Mouse (Mus musculus): ENCODE results near the gene Elmo3. TPM values are rescaled to one million over a fixed set of nuclear protein-coding genes. Genes with fewer than 3 reads are reported as not detected.

Elmo3 gene
- polyA plus RNA-seq, 1 experiment from 2014 or later: 18.9 TPM

DNA sequence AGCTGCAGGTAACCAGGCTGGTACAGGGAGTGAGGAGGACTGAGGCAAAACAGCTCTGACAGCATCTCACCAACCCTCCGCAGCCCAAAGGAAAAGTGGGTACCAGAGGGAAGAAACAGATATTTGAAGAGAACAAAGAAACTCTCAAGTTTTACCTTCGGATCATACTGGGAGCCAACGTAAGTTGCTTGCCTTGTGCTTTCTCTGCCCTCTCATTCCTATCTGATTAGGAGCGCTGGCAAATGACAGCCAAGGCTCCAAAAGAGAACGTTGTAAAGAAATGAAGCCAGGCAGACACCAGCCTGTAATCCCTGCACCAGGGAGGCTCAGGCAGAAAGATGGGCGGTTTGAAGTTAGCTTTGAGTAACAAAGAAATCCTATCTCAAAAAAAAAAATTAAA lies 21.6 kb downstream of the Elmo3 start:
- no peaks in the 10 kb centered on the region for H3K9me3 ChIP-seq (replicated peaks; ENCODE audit: control insufficient read depth, low read length)
- ATAC-seq (ENCODE audit: insufficient read depth, low FRiP score): no peak
- H3K27ac ChIP-seq (ENCODE audit: low read length): peak overlapping the region; percentile 92; the same call in 1 of the 2 replicates
- WGBS: 25% methylated on average over 6 of the region's 6 CpGs
- peaks cover 30% of the 10 kb centered on the region for H3K36me3 ChIP-seq (ENCODE audit: control insufficient read depth, insufficient read depth, low read length)
- peaks cover 17% of the 10 kb centered on the region for H3K4me1 ChIP-seq (ENCODE audit: control insufficient read depth, insufficient read depth, low read length)
- H3K4me3 ChIP-seq (replicated peaks; ENCODE audit: low read length): peak overlapping the region; percentile 92
- H3K4me2 ChIP-seq (ENCODE audit: low read depth, low read length): peak overlapping the region; percentile 88
- H3K27me3 ChIP-seq (ENCODE audit: control insufficient read depth, insufficient read depth, low read length): no peaks in the 10 kb centered on the region
- H3K9ac ChIP-seq (ENCODE audit: low read length): peak overlapping the region; percentile 94

DNA sequence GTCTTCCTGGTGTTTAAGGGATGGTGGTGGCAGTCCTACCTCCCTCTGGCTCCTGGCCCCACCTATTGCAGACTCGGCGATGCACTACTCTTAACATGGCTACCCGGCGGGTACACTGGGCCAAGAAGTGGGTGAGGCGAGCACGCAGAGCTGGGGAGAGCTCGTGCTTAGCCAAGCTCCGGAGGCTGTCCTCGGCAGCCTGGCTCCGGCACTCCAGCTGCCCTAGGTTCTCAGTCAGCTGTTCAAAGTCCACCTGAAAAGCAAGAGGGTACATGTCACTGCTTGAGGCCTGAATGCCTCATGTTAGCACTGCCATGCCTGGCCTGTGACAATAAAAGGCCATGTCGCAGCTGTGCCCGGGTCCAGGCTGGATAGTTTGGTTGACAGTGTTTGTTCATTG lies 24.9 kb downstream of the Elmo3 start:
- H3K27me3 ChIP-seq (ENCODE audit: control insufficient read depth, insufficient read depth, low read length): no peaks in the 10 kb centered on the region
- H3K36me3 ChIP-seq (ENCODE audit: control insufficient read depth, insufficient read depth, low read length): peaks cover 43% of the 10 kb centered on the region
- no peak overlapping the region for H3K27ac ChIP-seq (ENCODE audit: low read length)
- 92% methylated on average over 12 of the region's 12 CpGs for WGBS
- H3K4me2 ChIP-seq (ENCODE audit: low read depth, low read length): no peak overlapping the region
- H3K9me3 ChIP-seq (replicated peaks; ENCODE audit: control insufficient read depth, low read length): no peaks in the 10 kb centered on the region
- H3K9ac ChIP-seq (ENCODE audit: low read length): no peak overlapping the region
- H3K4me3 ChIP-seq (replicated peaks; ENCODE audit: low read length): no peak overlapping the region
- ATAC-seq (ENCODE audit: insufficient read depth, low FRiP score): no peak
- H3K4me1 ChIP-seq (ENCODE audit: control insufficient read depth, insufficient read depth, low read length): peaks cover 10% of the 10 kb centered on the region

DNA sequence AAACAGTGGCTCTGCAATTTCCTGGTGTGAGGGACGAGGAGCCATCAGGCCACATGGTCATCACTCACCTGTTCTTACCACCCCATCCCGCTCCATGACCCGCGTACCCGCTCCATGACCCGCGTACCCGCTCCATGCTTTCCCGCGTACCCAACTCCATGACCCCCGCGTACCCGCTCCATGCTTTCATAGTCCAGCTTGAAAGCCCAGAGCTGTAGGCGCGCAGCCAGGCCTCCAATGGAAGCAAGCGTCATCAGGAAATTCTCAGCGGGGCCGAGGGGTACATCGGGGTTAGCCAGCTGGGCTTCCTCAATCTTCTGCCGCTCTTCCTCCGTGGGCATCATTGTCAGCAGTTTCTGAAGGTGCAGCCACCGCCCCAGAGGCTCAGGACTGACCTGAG lies 26.1 kb downstream of the Elmo3 start:
- H3K9ac ChIP-seq (ENCODE audit: low read length): no peak overlapping the region
- H3K4me2 ChIP-seq (ENCODE audit: low read depth, low read length): no peak overlapping the region
- 95% methylated on average over 22 of the region's 22 CpGs for WGBS
- H3K27ac ChIP-seq (ENCODE audit: low read length): no peak overlapping the region
- no peak for ATAC-seq (ENCODE audit: insufficient read depth, low FRiP score)
- no peaks in the 10 kb centered on the region for H3K9me3 ChIP-seq (replicated peaks; ENCODE audit: control insufficient read depth, low read length)
- H3K27me3 ChIP-seq (ENCODE audit: control insufficient read depth, insufficient read depth, low read length): no peaks in the 10 kb centered on the region
- peaks cover 52% of the 10 kb centered on the region for H3K36me3 ChIP-seq (ENCODE audit: control insufficient read depth, insufficient read depth, low read length)
- no peak overlapping the region for H3K4me3 ChIP-seq (replicated peaks; ENCODE audit: low read length)
- peaks cover 6% of the 10 kb centered on the region for H3K4me1 ChIP-seq (ENCODE audit: control insufficient read depth, insufficient read depth, low read length)

DNA sequence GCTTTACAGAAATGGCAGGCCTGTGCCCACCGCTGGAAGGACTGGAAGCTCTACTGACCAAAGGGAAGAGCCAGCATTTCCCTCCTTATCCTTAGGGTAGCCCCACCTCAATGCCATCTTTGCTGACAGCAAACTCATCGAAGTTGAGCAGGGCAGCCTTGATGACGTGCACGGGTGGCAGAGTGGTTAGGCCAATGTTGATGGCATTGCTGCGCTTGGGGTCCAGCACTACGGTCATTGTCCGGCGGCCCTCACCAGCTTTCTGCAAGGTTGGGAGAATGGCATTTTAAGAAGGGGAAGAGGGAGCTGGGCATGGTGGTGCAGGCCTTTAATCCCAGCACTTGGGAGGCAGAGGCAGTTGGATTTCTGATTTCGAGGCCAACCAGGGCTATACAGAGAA lies 26.5 kb downstream of the Elmo3 start:
- H3K36me3 ChIP-seq (ENCODE audit: control insufficient read depth, insufficient read depth, low read length): peaks cover 57% of the 10 kb centered on the region

DNA sequence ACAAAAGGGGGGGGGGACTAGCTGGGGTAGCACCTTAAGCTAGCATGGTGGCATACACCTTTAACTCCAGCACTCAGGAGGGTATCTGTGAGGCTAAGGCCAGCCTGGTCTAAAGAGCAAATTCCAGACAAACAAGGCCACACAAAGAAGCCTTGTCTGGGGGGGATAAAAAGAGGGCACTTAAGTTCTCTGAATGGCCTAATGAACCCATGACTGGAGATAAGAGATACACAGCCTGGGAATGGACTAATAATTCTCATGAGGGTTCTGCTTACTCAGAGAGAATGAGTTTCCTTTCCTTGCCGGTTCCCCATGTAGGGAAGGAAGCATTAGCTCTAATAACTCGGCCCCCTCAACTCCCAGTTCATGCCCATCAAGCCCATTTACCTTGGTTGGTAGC lies 27.1 kb downstream of the Elmo3 start:
- peaks cover under 1% of the 10 kb centered on the region for H3K4me1 ChIP-seq (ENCODE audit: control insufficient read depth, insufficient read depth, low read length)
- H3K4me2 ChIP-seq (ENCODE audit: low read depth, low read length): no peak overlapping the region
- no peaks in the 10 kb centered on the region for H3K27me3 ChIP-seq (ENCODE audit: control insufficient read depth, insufficient read depth, low read length)
- peak; percentile 34; the same call in 1 of the 2 replicates for ATAC-seq (ENCODE audit: insufficient read depth, low FRiP score)
- no peak overlapping the region for H3K9ac ChIP-seq (ENCODE audit: low read length)
- H3K9me3 ChIP-seq (replicated peaks; ENCODE audit: control insufficient read depth, low read length): no peaks in the 10 kb centered on the region
- WGBS: 56% methylated on average over 2 of the region's 2 CpGs
- no peak overlapping the region for H3K27ac ChIP-seq (ENCODE audit: low read length)
- peaks cover 57% of the 10 kb centered on the region for H3K36me3 ChIP-seq (ENCODE audit: control insufficient read depth, insufficient read depth, low read length)
- no peak overlapping the region for H3K4me3 ChIP-seq (replicated peaks; ENCODE audit: low read length)

More for the DNA sequence above, 26.5 kb downstream of the Elmo3 start:
- Histone ChIP-seq H3K4me3 (replicated peaks; ENCODE audit: low read length) (no peak overlapping the region), H3K9ac (ENCODE audit: low read length) (no peak overlapping the region), H3K27me3 (ENCODE audit: control insufficient read depth, insufficient read depth, low read length) (no peaks in the 10 kb centered on the region), H3K27ac (ENCODE audit: low read length) (no peak overlapping the region), H3K4me1 (ENCODE audit: control insufficient read depth, insufficient read depth, low read length) (peaks cover 6% of the 10 kb centered on the region), H3K9me3 (replicated peaks; ENCODE audit: control insufficient read depth, low read length) (no peaks in the 10 kb centered on the region), H3K4me2 (ENCODE audit: low read depth, low read length) (no peak overlapping the region)
- ATAC-seq (ENCODE audit: insufficient read depth, low FRiP score): no peak
- WGBS: 93% methylated on average over 9 of the region's 9 CpGs

DNA sequence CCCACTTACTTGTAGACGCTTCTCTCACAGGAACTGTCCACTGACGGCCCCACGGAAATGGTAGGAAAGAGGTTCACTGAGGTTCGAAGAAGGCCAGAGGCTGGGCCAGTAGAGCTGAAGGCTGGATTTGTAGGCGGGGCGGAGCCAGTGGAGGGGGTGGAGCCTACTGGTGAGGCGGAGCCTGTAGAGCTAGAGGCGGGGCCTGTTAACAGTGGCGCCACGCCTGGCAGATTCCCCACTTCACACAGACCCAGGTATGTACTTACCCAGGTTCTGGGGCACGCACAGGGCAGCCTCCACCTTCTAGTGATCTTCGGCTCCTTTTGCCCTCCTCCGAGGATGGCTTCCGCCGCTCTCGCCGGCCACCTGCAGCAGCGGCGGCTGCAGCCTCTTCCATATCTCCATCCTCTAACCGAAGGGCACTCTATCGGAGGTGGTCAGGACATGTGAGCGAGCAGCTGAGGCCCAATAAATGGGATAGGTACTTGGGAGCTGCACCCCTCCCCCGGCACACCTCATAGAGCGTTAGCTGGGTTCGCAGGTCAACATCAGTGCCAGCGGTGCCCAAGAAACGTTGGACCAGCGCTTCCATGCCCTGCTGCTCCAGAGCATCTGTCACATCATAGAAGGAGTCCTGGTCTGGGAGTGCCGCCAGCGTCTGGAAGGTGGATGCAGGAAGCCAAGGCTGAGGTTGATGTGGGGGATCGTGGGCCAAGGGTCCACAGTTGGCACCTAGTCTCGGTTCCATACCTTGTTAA lies 31.2 kb downstream of the Elmo3 start:
- Histone ChIP-seq H3K9me3 (replicated peaks; ENCODE audit: control insufficient read depth, low read length) (no peaks in the 10 kb centered on the region), H3K36me3 (ENCODE audit: control insufficient read depth, insufficient read depth, low read length) (peaks cover 27% of the 10 kb centered on the region), H3K27ac (ENCODE audit: low read length) (no peak overlapping the region), H3K4me2 (ENCODE audit: low read depth, low read length) (no peak overlapping the region), H3K27me3 (ENCODE audit: control insufficient read depth, insufficient read depth, low read length) (no peaks in the 10 kb centered on the region), H3K9ac (ENCODE audit: low read length) (no peak overlapping the region), H3K4me3 (replicated peaks; ENCODE audit: low read length) (no peak overlapping the region), H3K4me1 (ENCODE audit: control insufficient read depth, insufficient read depth, low read length) (peaks cover 30% of the 10 kb centered on the region)
- ATAC-seq (ENCODE audit: insufficient read depth, low FRiP score): no peak
- WGBS: 70% methylated on average over 32 of the region's 32 CpGs

DNA sequence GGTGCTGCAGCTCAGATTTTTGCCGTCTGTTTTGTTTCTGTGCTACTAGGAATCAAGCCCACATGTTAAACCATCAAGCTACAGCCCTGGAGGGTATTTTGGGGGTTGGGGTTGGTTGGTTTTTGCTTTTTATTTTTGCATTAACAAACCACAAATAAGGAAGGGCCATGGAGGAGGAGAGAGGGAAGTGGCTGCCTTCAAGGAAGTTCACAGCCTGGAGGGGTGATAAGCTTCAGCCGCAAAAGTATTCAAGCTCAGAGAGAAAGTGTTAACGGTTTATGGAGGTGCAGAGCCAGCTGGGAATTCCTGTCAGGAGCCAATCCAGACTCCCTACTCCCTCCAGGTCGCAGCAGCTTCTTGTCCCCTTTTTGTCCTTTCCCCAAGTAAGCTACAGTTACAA lies 33.6 kb downstream of the Elmo3 start:
- no peak for ATAC-seq (ENCODE audit: insufficient read depth, low FRiP score)

DNA sequence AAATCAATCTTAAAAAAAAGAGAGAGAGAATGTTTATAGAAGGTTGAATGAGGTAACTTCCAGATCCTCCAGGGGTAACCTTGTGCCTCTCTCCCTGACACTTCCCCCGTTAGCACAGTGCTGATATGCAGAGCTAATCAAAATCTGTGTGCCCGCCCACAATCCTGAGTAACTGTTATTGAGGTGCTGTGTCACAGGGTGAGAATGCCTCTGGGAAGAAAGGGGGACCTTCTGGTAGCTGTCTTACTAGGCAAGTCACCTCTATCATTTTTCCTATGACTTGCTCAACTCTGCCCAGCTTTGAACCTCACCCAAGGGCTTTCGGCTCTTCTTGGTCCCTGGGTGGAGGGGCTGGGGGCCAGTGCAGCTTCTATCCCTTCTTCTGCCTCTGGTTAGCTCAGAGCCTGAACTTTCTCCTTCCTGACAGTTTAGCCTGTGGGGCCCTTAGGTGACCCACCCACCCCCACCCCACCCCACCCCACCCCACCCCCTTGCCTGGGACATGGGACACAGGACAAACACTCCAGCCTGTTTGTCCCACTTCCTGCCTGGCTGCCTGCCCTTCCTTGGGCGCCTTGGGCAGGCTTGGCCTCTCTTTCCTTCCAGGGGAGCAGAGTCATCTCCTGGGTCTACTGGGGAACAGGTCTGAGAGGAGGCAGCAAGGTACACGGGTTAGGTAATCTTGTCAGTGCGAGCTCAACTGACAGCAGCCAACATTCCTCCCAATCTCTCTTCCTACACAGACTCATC lies 34.7 kb downstream of the Elmo3 start:
- Histone ChIP-seq H3K27me3 (ENCODE audit: control insufficient read depth, insufficient read depth, low read length) (no peaks in the 10 kb centered on the region), H3K4me1 (ENCODE audit: control insufficient read depth, insufficient read depth, low read length) (peaks cover 53% of the 10 kb centered on the region), H3K9ac (ENCODE audit: low read length) (0 out of 2 replicates have a peak overlapping the region, but pooled peaks have one; percentile 32), H3K4me2 (ENCODE audit: low read depth, low read length) (no peak overlapping the region), H3K9me3 (replicated peaks; ENCODE audit: control insufficient read depth, low read length) (no peaks in the 10 kb centered on the region), H3K27ac (ENCODE audit: low read length) (peak overlapping the region; percentile 72), H3K4me3 (replicated peaks; ENCODE audit: low read length) (no peak overlapping the region), H3K36me3 (ENCODE audit: control insufficient read depth, insufficient read depth, low read length) (peaks cover 15% of the 10 kb centered on the region)
- peak; percentile 62 for ATAC-seq (ENCODE audit: insufficient read depth, low FRiP score)
- WGBS: 53% methylated on average over 6 of the region's 6 CpGs

More for the DNA sequence above, 33.6 kb downstream of the Elmo3 start:
- peaks cover 26% of the 10 kb centered on the region for H3K36me3 ChIP-seq (ENCODE audit: control insufficient read depth, insufficient read depth, low read length)
- no peaks in the 10 kb centered on the region for H3K9me3 ChIP-seq (replicated peaks; ENCODE audit: control insufficient read depth, low read length)
- no peak overlapping the region for H3K27ac ChIP-seq (ENCODE audit: low read length)
- no peak overlapping the region for H3K9ac ChIP-seq (ENCODE audit: low read length)
- no peak overlapping the region for H3K4me2 ChIP-seq (ENCODE audit: low read depth, low read length)
- WGBS: 27% methylated on average over 4 of the region's 4 CpGs
- no peak overlapping the region for H3K4me3 ChIP-seq (replicated peaks; ENCODE audit: low read length)
- no peaks in the 10 kb centered on the region for H3K27me3 ChIP-seq (ENCODE audit: control insufficient read depth, insufficient read depth, low read length)
- peaks cover 43% of the 10 kb centered on the region for H3K4me1 ChIP-seq (ENCODE audit: control insufficient read depth, insufficient read depth, low read length)

DNA sequence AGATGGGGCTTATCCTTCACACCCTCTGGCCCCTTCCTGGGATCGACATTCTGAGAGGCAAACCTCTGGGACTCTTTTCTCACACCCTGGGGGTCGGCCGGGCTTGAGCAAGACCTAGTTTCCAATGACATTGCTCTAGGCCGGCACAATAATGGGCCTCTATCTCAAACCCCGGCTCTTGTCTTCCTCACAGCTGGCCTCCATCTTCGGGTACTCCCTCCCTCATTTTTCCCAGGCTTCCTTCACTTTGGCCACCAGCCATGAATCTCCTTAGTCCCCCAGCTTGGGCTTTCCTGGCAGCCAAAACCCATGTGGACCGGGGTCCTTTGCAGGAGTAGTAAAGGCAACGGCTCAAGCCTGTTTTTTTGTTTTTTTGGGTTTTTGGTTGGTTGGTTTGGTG lies 36.0 kb downstream of the Elmo3 start:
- ATAC-seq (ENCODE audit: insufficient read depth, low FRiP score): 0 out of 2 replicates have a peak, but pooled peaks have one; percentile 5
- H3K4me1 ChIP-seq (ENCODE audit: control insufficient read depth, insufficient read depth, low read length): peaks cover 67% of the 10 kb centered on the region

More for the DNA sequence above, 36.0 kb downstream of the Elmo3 start:
- WGBS: 31% methylated on average over 8 of the region's 8 CpGs
- Histone ChIP-seq H3K27ac (ENCODE audit: low read length) (peak overlapping the region; percentile 72), H3K4me2 (ENCODE audit: low read depth, low read length) (no peak overlapping the region), H3K27me3 (ENCODE audit: control insufficient read depth, insufficient read depth, low read length) (no peaks in the 10 kb centered on the region), H3K36me3 (ENCODE audit: control insufficient read depth, insufficient read depth, low read length) (peaks cover 5% of the 10 kb centered on the region), H3K9ac (ENCODE audit: low read length) (no peak overlapping the region), H3K9me3 (replicated peaks; ENCODE audit: control insufficient read depth, low read length) (no peaks in the 10 kb centered on the region), H3K4me3 (replicated peaks; ENCODE audit: low read length) (no peak overlapping the region)

Data from stomach, embryonic 16.5 days (tissue).